Mouse (Mus musculus) forebrain, embryonic 13.5 days (tissue): ENCODE measurements around the gene Aoc2. TPM values are rescaled to one million over a fixed set of nuclear protein-coding genes. Genes with fewer than 3 reads are reported as not detected.
"Not testable (repeated sequence)": the region's sequence is repeated elsewhere in the genome, so short reads cannot be mapped to it uniquely, and the experiment has no call there.

Source experiments
- ATAC-seq: fragments of 200-750 bp; cut with Nextera tagmentation; 2 replicates; pipeline ENCODE4 v1.8.0; 2017
- H3K27ac ChIP-seq: fragments of 300-500 bp; sonication (generic); 2 replicates; pipeline ENCODE4 v1.5.1; 2015; ENCODE audit warnings: inconsistent platforms, mild to moderate bottlenecking, moderate library complexity
- H3K27me3 ChIP-seq: fragments of 300-500 bp; sonication (generic); 2 replicates; pipeline ENCODE4 v1.6.1; 2015; ENCODE audit warnings: mild to moderate bottlenecking, inconsistent platforms
- H3K36me3 ChIP-seq: fragments of 300-500 bp; sonication (generic); 2 replicates; pipeline ENCODE4 v1.6.1; 2015; ENCODE audit warnings: mild to moderate bottlenecking, inconsistent platforms; ENCODE audit not compliant: poor library complexity, severe bottlenecking
- H3K4me1 ChIP-seq: fragments of 300-500 bp; sonication (generic); 2 replicates; pipeline ENCODE4 v1.6.1; 2015; ENCODE audit warnings: inconsistent platforms
- H3K4me2 ChIP-seq: fragments of 300-500 bp; sonication (generic); 2 replicates; pipeline ENCODE4 v1.6.1; 2015; ENCODE audit warnings: inconsistent platforms, mild to moderate bottlenecking, moderate library complexity
- H3K4me3 ChIP-seq: fragments of 300-500 bp; sonication (generic); 2 replicates; pipeline ENCODE4 v1.5.1; 2015; ENCODE audit warnings: mild to moderate bottlenecking, inconsistent platforms
- H3K9ac ChIP-seq: fragments of 300-500 bp; sonication (generic); 2 replicates; pipeline ENCODE4 v1.6.1; 2015; ENCODE audit warnings: mild to moderate bottlenecking, inconsistent platforms
- H3K9me3 ChIP-seq: fragments of 300-500 bp; sonication (generic); replicated peaks from 2 replicates; pipeline ENCODE4 v1.6.1; 2016; ENCODE audit warnings: inconsistent platforms
- WGBS: fragments of 180-500 bp; shearing (Covaris S2); methylation state at CpG from one replicate; pipeline ENCODE4 v1.1.7; 2015; 5-methylcytosine and 5-hydroxymethylcytosine counted together
- microRNA-seq: library from miRNA; unstranded; fragments of <30 nt; microRNA quantifications from one replicate; pipeline ENCODE4, GENCODE M21; 2016
- polyA plus RNA-seq: library from polyadenylated mRNA; unstranded; fragments of >200 nt; fragmentation: Nextera tagmentation; extraction: Ambion mirVana; gene quantifications from 2 replicates; pipeline ENCODE4 v1.2.1, GENCODE M21; 2015

Aoc2 gene
- polyA plus RNA-seq, 1 experiment from 2014 or later, result 1.7 TPM

GRCm38 (mm10) chr11:101367326-101367935 is 42.6 kb downstream of the Aoc2 start, which contains the start of gene G6pc:
G6pc (plus strand) TSS chr11:101367561.
- no peak within 1 kb of the TSS for H3K27ac ChIP-seq
- 90% methylated on average over 8 of the region's 8 CpGs for WGBS
- H3K36me3 ChIP-seq, result no peaks in the 10 kb centered on the region
- H3K4me3 ChIP-seq, result no peak within 1 kb of the TSS
- H3K4me1 ChIP-seq, result no peaks in the 10 kb centered on the region
- no peak for ATAC-seq
- H3K9me3 ChIP-seq, result no peaks in the 10 kb centered on the region
- H3K4me2 ChIP-seq, result no peak within 1 kb of the TSS
- H3K27me3 ChIP-seq, result no peaks in the 10 kb centered on the region
- no peak within 1 kb of the TSS for H3K9ac ChIP-seq

DNA sequence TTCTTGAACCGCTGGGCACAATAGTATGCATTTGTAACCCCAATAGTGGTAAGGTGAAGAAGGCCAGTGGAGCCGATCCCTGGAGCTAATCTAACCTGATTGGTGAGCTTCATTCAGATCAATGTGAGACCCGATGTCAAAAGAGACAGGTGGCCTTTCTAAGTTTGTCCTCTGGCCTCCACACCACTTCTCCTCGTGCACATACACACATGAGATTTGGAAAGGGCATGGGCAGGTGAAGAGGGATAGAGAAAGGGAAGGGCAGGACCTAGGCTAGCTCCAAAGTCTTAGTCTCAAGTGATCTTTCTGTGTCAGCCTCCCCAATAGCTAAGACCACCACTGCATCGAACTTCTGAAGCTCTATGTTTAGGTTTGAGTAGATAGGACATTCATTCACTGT is 45.3 kb downstream of the Aoc2 start:
- Histone ChIP-seq H3K4me3 (no peak overlapping the region), H3K36me3 (no peaks in the 10 kb centered on the region), H3K27ac (no peak overlapping the region), H3K4me2 (no peak overlapping the region), H3K4me1 (no peaks in the 10 kb centered on the region), H3K9ac (no peak overlapping the region), H3K9me3 (no peaks in the 10 kb centered on the region), H3K27me3 (no peaks in the 10 kb centered on the region)
- WGBS, result 81% methylated on average over 5 of the region's 5 CpGs
- ATAC-seq, result no peak

DNA sequence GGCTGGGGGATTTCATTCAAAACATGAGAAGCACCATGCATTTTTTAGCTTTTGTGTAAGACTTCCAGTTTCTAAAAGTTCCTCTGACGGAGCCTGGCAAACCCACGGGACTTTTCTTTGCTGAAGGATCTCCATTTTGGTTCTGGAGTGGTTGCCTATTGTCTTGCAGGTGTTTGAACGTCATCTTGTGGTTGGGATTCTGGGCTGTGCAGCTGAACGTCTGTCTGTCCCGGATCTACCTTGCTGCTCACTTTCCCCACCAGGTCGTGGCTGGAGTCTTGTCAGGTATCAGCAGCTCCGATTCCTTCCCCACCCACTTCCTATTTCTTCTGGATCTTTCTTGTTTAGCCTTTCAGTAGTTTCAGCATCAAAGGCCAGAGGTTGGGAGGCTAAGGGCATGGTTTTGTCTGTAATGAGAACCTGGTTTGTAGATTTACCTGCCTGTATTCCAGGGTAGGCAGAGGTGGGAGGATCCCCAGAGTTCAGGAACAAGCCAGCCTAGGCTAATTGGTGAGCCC is 49.6 kb downstream of the Aoc2 start:
- Histone ChIP-seq H3K27ac (no peak overlapping the region), H3K4me1 (no peaks in the 10 kb centered on the region), H3K4me2 (no peak overlapping the region), H3K9me3 (no peaks in the 10 kb centered on the region), H3K36me3 (no peaks in the 10 kb centered on the region), H3K4me3 (no peak overlapping the region), H3K9ac (no peak overlapping the region), H3K27me3 (no peaks in the 10 kb centered on the region)
- 57% methylated on average over 7 of the region's 7 CpGs for WGBS
- no peak for ATAC-seq

GRCm38 (mm10) chr11:101378196-101378595 is 53.3 kb downstream of the Aoc2 start:
- H3K27me3 ChIP-seq, H3K4me3 ChIP-seq, H3K27ac ChIP-seq, H3K4me2 ChIP-seq, H3K9me3 ChIP-seq, ATAC-seq, H3K9ac ChIP-seq, H3K36me3 ChIP-seq, H3K4me1 ChIP-seq: not testable (repeated sequence)
- 94% methylated on average over 8 of the region's 8 CpGs for WGBS

DNA sequence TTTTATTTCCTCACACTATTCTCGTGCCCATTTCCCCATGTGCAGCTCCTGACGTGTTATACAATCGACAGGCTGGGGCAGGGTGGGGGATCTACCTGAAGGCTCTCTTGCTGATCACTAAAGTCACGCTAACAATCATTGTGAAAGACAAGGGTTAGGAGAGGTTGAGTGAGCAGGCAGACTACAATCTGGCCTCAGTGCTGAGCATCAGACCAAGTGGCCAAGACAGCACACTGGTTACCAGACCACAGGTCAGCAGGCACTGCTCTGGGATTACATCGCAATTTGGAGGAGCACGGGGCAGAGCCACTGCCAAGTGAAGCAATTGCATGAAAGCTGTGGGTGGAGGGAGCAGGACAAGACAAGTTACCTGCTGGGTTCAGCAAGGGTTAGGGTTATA is 54.1 kb downstream of the Aoc2 start:
- no peaks in the 10 kb centered on the region for H3K27me3 ChIP-seq
- WGBS, result 84% methylated on average over 6 of the region's 6 CpGs
- no peak overlapping the region for H3K9ac ChIP-seq

More for the DNA sequence above, 54.1 kb downstream of the Aoc2 start:
- Histone ChIP-seq H3K36me3 (no peaks in the 10 kb centered on the region), H3K4me1 (peaks cover 4% of the 10 kb centered on the region; the same call in 1 of the 2 replicates), H3K4me2 (no peak overlapping the region), H3K27ac (no peak overlapping the region), H3K9me3 (no peaks in the 10 kb centered on the region), H3K4me3 (no peak overlapping the region)
- ATAC-seq, result no peak

Small RNA genes within 50 kb of the gene (microRNA-seq; reads per million reads assigned to microRNA genes)
- not detected for gene Gm25593

Other genes starting within 250 kb of the Aoc2 start
- gene Hsd17b1, start 246.7 kb upstream of the Aoc2 start, polyA plus RNA-seq, result not detected in 2 replicates
- gene Coasy, start 242.5 kb upstream of the Aoc2 start, polyA plus RNA-seq, result 45.8 and 48.2 TPM in 2 replicates
- 71.1 and 81.2 TPM in 2 replicates for gene Mlx, start 237.8 kb upstream of the Aoc2 start, polyA plus RNA-seq
- 63.3 and 64.1 TPM in 2 replicates for gene Psmc3ip, start 229.6 kb upstream of the Aoc2 start, polyA plus RNA-seq
- 18.6 and 20.8 TPM in 2 replicates for gene Retreg3, start 205.2 kb upstream of the Aoc2 start, polyA plus RNA-seq
- gene Tubg1, start 205.1 kb upstream of the Aoc2 start, polyA plus RNA-seq, result 108 and 112 TPM in 2 replicates
- gene Tubg2, start 169.2 kb upstream of the Aoc2 start, polyA plus RNA-seq, result 14.6 and 16.4 TPM in 2 replicates
- 0.36 and 0.42 TPM in 2 replicates for gene Cntnap1, start 154.5 kb upstream of the Aoc2 start, polyA plus RNA-seq
- 4.5 and 6.4 TPM in 2 replicates for gene Plekhh3, start 153.7 kb upstream of the Aoc2 start, polyA plus RNA-seq
- 0.10 TPM in 1 of 2 replicates, not detected in the other for gene Ccr10, start 149.6 kb upstream of the Aoc2 start, polyA plus RNA-seq
- gene Ezh1, start 98.6 kb upstream of the Aoc2 start, polyA plus RNA-seq, result 12.1 and 13.8 TPM in 2 replicates
- gene Ramp2, start 79.0 kb upstream of the Aoc2 start, polyA plus RNA-seq, result 43.9 and 55.3 TPM in 2 replicates
- gene Vps25, start 71.4 kb upstream of the Aoc2 start, polyA plus RNA-seq, result 92.6 and 109 TPM in 2 replicates
- gene Wnk4, start 64.5 kb upstream of the Aoc2 start, polyA plus RNA-seq, result 4.4 and 4.5 TPM in 2 replicates
- 1.2 and 1.9 TPM in 2 replicates for gene Cntd1, start 46.1 kb upstream of the Aoc2 start, polyA plus RNA-seq
- 190 and 203 TPM in 2 replicates for gene Coa3, start 45.9 kb upstream of the Aoc2 start, polyA plus RNA-seq
- 164 and 175 TPM in 2 replicates for gene Becn1, start 22.8 kb upstream of the Aoc2 start, polyA plus RNA-seq
- 144 and 145 TPM in 2 replicates for gene Psme3, start 8.8 kb upstream of the Aoc2 start, polyA plus RNA-seq
- not detected in 2 replicates for gene Aoc3, start 5.5 kb downstream of the Aoc2 start, polyA plus RNA-seq
- not detected in 2 replicates for gene G6pc, start 42.5 kb downstream of the Aoc2 start, polyA plus RNA-seq
- 101 and 113 TPM in 2 replicates for gene Aarsd1, start 92.6 kb downstream of the Aoc2 start, polyA plus RNA-seq
- gene Gm27029, start 99.7 kb downstream of the Aoc2 start, polyA plus RNA-seq, result 7.6 and 8.0 TPM in 2 replicates
- gene Rundc1, start 100.0 kb downstream of the Aoc2 start, polyA plus RNA-seq, result 24.2 and 26.3 TPM in 2 replicates
- gene Ptges3l, start 100.3 kb downstream of the Aoc2 start, polyA plus RNA-seq, result 1.2 TPM in 2 replicates
- gene Rpl27, start 117.2 kb downstream of the Aoc2 start, polyA plus RNA-seq, result 338 and 387 TPM in 2 replicates
- 2.3 and 2.5 TPM in 2 replicates for gene Ifi35, start 123.3 kb downstream of the Aoc2 start, polyA plus RNA-seq
- gene Rnd2, start 139.9 kb downstream of the Aoc2 start, polyA plus RNA-seq, result 155 and 197 TPM in 2 replicates
- 61.3 and 67.0 TPM in 2 replicates for gene Vat1, start 141.2 kb downstream of the Aoc2 start, polyA plus RNA-seq
- 11.3 and 12.5 TPM in 2 replicates for gene Brca1, start 226.9 kb downstream of the Aoc2 start, polyA plus RNA-seq
- 104 and 117 TPM in 2 replicates for gene Nbr1, start 227.1 kb downstream of the Aoc2 start, polyA plus RNA-seq